Mouse (Mus musculus) spleen, adult 12 weeks (tissue): Measurements from ENCODE around the gene Sord.
"Not testable (repeated sequence)": the region's sequence is repeated elsewhere in the genome, so short reads cannot be mapped to it uniquely, and the experiment has no call there.

ENCODE experiments used
- DNase-seq: peaks from one replicate; pipeline ENCODE4 v3.0.0; 2022; ENCODE audit warnings: low spot score

The Sord gene

GRCm38 (mm10) chr2:122234611-122235288 is at the start of gene Sord:
TSS of gene Sord (plus strand) at chr2:122234749.
- peak; percentile 40 for DNase-seq

DNA sequence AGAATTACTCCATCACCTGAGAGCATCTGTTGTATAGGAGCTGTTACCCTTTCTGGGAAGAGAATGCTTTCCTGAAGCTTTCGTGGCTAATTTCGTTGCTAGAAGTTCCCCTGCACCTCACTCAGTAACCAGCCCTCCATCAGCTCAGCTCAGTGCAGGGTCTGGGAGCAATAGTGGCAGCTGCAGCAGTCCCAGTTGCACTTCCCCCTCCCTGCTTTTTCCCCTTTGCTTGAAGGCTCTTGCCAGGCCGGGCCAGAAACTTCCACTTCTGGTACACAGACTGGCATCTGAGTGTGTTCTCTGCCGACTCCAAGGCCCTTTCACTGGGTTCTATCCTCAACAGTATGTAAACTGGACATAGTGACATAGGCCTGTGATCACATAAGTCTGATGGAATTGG is 49.5 kb upstream of the Sord start:
- DNase-seq = no peak

DNA sequence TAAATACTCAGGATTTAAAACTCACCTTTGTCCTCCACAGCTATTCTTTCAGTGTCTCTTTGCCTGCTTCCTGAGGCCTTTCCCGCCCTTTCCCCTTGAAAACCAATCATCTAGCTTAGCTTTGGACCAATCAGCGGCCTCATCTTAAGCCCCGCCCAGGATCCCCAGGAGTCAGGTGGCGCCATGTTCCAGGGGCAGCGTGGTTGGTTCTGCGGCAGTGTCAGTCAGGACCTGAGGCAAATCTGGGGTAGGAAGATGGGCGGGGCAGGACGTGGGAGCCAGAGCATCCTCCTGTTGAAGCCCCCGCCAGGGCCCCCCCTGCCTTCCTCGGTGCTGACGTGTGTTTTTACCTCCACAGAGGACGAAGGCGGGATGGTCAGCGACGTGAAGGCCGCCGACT is 48.4 kb upstream of the Sord start, which contains the start of the genes Patl2 and Terb2:
Patl2 (minus strand) TSS at position 84 of the 400 bp plus-strand sequence.
Terb2 (plus strand) TSS at position 167 of the 400 bp plus-strand sequence.
- DNase-seq = no peak

- DNase-seq = no peak
Observed at GRCm38 (mm10) chr2:122186751-122187150, 47.8 kb upstream of the Sord start.

- DNase-seq = no peak
Observed at GRCm38 (mm10) chr2:122191849-122192248, 42.7 kb upstream of the Sord start.

DNA sequence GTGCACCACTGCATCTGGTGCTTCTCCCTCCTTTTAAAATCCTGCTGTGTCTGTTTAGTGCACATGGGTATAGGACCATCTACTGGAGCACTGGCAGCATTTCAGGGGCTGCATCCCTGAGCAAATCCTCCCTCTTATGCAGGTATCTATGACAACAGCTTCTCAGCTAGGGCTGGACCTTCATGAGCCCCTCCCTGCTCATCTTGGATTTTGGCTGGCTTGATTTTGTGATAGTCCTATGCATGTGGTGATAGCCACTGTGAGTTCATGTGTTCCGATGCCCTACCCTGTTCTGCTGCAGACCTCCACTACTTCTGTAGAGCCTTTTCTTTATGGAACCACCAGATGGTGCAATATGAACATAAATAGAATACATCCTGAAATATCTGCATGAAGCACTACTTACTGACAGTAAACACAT is 40.0 kb upstream of the Sord start:
- DNase-seq = no peak

- DNase-seq = no peak
Observed at GRCm38 (mm10) chr2:122201501-122201900, 33.0 kb upstream of the Sord start.

DNA sequence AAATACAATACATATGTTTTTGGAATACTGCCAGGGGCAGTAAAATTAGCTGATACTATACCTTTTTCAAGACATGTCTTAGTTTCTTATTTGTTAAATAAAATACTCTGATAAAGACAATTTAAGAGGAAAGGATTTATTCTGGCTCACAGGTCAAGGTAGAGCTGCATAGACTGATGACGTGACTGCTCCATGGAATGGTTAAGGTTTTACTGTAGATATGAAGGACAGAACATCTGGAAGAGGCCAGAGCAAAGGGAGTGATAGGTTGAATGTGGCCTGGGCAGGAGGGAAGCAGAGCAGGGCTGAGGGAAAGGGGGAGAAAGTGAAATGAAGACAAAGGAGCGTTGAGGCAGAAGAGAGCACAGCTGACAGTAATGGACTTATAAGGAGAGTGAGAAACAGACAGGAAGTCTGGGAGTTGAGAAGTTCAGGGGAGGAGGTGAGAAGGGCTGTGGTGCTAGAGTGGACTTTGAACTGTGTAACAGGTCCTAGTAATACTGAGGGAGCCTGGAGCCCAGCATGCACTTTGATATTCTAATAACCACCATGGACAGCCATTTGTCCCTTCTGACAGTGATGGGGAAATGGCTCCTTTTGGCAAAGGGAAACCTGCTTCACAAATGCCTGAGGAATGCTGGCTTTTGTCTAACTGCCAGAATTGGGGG is 28.0 kb upstream of the Sord start:
- no peak for DNase-seq

GRCm38 (mm10) chr2:122210534-122211228 is 23.9 kb upstream of the Sord start:
- DNase-seq = no peak

DNA sequence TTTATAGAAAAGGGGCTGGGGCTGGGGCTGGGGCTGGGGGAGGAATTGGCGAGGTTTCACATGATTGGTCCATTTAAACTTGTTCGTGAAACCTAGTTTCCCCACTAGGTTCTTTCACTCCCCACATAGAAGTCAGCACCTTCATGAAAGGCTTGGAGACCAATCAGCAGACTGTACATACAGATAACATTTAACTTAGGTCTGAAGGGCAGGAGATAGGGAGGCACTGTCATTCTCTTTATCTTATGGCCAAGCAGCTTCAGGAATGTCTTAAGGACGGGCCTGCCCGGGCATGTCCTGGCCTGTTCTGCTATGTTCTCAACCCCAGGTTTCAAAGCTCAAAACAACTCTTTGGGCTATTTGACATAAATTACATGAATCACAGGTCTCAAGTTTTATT is 17.5 kb upstream of the Sord start:
- DNase-seq = not testable (repeated sequence)

DNA sequence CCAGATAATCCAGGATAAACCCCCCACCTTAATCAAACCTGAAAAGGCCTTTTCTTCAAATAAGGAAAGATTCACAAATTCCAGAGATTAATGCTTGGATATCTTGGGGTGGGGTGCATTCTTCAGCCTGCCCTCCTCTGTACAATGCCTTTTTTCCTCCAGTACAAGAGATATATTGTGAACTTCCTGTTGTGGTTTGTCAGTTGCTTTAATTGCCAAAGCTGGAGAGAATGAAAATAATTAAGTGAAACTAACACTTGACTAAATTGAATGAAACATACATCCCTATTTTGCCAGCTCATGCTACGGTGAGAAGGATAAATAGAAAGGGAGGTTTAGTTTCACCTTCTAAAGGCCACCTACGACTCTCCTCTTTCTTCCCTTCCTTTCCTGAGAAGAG is 16.3 kb upstream of the Sord start:
- no peak for DNase-seq

DNA sequence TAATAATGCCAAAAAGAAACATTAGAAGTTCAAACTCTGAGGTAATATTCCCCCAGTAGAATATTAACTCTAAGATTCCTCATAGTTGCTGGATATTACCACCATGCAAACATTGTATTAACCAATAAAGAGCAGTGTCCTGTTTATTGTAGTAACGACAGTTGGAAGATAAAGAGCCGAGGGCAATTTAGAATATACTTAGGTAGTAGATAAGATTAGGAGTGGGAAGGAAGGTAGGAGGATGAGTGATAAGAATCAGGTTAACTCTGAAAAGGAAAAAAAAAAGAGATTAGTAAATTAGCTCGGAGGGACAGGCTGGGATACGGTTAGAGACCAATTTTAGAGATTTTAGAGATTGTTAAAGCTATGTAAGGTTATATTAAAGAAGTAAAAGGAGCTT is 13.2 kb upstream of the Sord start:
- DNase-seq = no peak

DNA sequence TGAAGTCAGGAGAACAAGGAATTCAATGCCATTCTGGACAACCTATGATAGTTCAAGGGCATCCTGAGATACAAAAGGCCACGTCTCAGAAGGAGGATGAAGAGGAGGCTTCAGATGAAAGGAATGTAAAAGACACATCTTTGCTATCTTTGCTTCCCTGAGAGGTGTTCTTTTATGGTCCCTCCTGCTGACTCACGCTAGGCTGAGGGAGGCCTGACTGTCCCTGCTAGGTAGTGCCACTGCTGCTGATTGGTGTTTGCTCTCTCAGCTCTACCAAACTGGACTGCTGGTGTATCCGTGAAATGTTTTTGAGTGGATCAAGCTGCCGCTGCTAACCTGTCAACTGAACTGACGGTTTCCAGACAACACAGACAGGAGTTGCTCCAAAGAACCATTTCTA is 12.8 kb upstream of the Sord start:
- no peak for DNase-seq

GRCm38 (mm10) chr2:122222272-122222671 is 12.3 kb upstream of the Sord start:
- no peak for DNase-seq

DNA sequence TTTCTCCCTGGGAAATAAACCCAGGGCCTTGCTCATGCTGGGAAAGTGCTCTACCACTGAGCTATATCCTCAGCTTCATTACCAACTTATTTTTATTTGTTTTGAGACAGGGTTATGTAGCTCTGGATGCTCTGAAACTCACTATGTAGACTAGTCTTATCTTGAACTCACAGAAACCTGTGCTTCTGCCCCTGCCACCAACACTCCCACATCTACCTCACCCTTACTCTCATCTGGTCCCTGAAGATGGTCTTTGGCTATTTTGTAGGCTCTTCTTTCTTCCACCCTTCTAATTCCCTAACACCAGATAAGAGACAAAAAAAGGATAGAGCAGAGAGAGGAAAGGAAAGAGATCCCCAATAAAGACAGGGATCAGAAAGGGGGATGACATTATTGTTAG is 10.9 kb upstream of the Sord start:
- no peak for DNase-seq

DNA sequence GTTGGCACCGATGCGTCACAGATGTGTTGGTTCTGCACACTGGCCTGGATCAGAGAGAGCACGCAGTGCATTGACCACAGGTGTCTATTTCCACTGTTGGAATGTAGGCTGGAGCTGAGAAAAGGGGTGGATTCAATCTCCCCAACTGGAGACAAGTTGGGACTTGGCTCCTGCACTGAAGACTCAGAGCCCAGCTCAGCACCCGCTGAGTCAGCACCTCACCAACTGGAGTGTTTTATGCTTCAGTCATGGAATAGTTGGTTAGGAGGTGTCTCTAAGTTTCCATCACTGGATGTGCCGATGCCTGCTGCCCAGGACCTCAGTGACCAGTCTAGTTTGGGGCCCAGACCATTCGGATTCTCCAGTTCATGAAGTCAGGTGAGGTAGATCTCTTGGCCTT is 4.2 kb upstream of the Sord start:
- DNase-seq = no peak

DNA sequence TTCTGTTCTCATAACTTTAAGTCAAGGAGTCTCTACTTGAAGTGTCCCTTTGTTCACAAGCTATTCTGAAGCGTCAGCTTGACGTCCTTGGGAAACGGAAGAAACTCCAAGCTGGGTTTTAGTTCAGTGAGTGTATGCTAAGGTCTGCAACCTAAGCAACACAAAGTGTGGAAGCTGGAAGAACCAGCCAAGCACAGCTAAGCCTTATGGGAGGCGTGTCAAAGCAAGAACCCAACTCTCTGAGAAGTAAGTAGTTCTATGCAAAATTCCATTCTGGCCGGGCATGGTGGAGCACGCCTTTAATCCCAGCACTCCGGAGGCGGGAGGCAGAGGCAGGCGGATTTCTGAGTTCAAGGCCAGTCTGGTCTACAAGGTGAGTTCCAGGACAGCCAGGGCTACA is 2.9 kb upstream of the Sord start:
- DNase-seq = no peak

GRCm38 (mm10) chr2:122233341-122233740 is 1.2 kb upstream of the Sord start:
- no peak for DNase-seq

GRCm38 (mm10) chr2:122233759-122234557 is 591 bp upstream of the Sord start:
- peak; percentile 26 for DNase-seq

GRCm38 (mm10) chr2:122235425-122235824 is 876 bp downstream of the Sord start:
- no peak for DNase-seq

- no peak for DNase-seq
Observed at GRCm38 (mm10) chr2:122236321-122236720, 1.8 kb downstream of the Sord start.

DNA sequence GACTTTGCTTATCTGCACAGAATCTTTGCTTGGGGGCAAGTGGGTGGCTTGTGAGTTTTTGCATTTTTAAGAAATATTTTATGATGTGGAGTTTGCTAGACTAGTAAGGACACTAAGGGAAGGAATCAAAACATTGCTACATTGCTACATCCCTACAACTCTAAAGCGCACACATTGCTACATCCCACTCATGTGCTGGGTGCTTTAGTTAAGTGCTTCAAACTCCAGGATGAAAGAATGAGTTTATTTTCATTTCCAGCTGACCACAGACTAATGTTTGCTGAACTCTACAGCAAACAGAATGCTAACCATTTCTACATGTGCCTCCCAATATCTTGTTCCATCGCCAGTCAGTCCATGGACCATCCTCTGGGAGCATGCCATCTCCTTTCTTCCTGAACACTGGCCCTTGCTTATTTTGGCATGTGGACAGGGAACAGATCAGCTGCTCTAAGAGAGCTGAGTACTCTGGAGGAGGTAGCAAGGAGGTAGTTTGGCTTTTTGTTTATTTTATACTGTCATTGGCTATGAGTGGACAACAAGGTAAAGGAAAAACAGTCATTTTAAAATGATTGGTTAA is 3.4 kb downstream of the Sord start:
- DNase-seq = no peak
